Mouse (Mus musculus): Measurements from ENCODE around the gene Chd3. TPM values are rescaled to one million over a fixed set of nuclear protein-coding genes. Genes with fewer than 3 reads are reported as not detected.

Chd3 gene
- polyA plus RNA-seq, 1 experiment = 14.5 TPM

DNA sequence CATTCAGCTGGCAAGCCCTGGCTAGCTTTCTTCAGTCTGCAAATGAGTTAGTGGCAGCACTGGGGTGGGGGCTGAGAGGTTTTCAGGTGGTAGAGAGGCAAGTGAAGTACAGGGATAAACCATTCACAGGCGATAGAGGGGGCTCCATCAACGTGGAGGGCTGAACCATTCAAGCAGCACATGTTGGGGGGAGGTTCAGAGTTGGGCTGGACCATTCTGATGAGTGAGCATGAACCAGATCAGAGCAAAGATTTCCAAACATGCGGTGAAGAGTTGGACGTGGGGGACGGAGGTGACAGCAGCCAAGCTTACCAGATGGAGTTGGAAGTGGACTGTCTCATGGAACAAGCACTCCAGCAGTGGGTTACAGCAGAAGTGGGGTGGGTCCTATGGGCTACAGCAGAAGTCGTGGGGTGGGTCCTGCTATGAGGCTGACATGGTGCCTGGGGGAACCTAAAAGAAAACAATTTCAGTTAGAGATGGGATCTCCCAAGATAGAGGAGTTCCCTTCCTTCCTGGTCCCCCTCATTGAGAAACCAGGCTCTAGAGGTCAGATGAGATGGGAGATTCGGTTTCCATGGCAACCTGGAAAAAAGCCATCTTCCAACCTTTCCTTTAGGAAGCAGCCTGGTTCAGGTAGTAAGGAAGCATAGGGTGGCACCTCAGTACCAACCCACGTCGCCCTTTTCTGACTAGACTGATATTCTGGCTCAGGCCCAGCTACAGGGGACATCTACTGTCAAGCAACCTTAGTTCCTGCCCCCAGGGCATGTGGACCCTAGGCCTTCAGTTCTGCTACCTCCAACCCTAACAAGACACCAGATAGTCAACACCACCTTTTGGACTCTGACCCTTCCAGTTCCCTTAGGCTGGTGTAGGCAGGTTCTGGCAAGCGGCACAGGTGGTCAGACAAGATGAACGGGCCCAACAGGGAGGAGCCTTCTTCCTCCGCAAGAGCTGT is 44.3 kb upstream of the Chd3 start, which contains the start of gene Kdm6b:
TSS of gene Kdm6b (minus strand) at position 455 of the 961 bp plus-strand sequence.
- Histone ChIP-seq H3K27me3 (replicated peaks) (no peaks in the 10 kb centered on the region), H3K36me3 (replicated peaks; ENCODE audit: low read length) (peaks cover 24% of the 10 kb centered on the region), H3K4me1 (peaks cover 75% of the 10 kb centered on the region), H3K4me3 (replicated peaks) (peak within 1 kb of the TSS; percentile 95), H3K9me3 (no peaks in the 10 kb centered on the region)
- TF ChIP-seq FLI1 (IDR thresholded peaks at IDR 0.05; ENCODE audit: low read length) = no peak
- no peak for TF ChIP-seq GATA1 (IDR thresholded peaks at IDR 0.05; ENCODE audit: borderline replicate concordance, low read length)

DNA sequence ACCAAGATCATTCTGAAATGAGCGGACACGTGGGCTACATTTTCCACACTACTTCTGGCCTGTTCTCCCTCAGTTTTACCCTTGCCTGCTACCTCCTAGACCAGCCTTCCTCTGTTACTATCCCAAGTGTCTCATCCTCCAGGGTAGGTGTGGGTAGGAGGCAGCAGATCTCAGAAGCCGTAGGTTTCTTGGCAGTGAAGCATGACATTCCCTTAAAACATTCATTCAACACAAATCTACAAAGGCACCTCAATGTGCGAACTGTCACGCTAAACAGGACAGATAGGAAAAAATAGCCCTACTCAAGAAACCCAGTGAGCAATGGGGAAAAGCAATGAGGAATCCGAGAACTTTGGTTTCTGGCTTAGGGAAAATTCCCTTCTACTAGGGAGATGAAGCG is 43.3 kb upstream of the Chd3 start:
- H3K27me3 ChIP-seq (replicated peaks) = no peaks in the 10 kb centered on the region
- H3K4me1 ChIP-seq = peaks cover 75% of the 10 kb centered on the region
- H3K9me3 ChIP-seq = no peaks in the 10 kb centered on the region
- TF ChIP-seq GATA1 (IDR thresholded peaks at IDR 0.05; ENCODE audit: borderline replicate concordance, low read length) = no peak
- TF ChIP-seq FLI1 (IDR thresholded peaks at IDR 0.05; ENCODE audit: low read length) = no peak
- peak overlapping the region; percentile 71 for H3K4me3 ChIP-seq (replicated peaks)
- H3K36me3 ChIP-seq (replicated peaks; ENCODE audit: low read length) = peaks cover 33% of the 10 kb centered on the region

DNA sequence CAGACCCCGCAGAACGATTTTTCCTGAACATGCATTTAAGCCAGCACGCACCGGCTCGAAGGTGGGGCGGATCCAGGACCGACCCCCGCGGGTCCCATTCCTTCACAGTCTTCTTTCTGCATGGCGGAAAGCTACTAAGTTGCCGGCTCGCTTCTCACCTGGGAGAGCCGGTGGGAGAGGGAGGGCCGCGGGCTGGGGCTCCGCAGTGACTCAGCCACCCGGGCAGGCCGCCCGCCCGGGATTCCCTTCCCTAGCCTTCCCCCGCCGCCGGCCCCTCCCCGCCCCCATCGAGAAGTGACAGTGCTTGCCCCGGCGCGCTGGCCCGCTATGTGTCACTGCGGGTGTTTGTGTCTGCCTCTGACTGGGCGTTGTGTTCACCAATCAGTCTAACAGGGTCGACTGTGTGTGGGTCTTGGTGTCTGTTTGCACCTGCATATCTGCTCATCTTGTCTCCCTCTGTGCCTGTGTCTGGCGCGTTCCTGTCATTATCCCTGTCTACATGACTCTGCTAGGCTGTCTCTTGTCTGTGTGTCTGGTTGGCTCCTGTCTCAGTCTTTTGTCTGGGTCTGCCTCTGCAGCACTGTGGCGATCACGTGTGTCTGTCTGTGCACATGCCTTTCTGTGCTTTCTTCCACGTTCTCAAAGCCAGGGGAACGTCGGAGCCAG is 42.5 kb upstream of the Chd3 start:
- Histone ChIP-seq H3K4me3 (replicated peaks) (peak overlapping the region; percentile 99), H3K36me3 (replicated peaks; ENCODE audit: low read length) (peaks cover 41% of the 10 kb centered on the region), H3K9me3 (no peaks in the 10 kb centered on the region), H3K4me1 (peaks cover 72% of the 10 kb centered on the region), H3K27me3 (replicated peaks) (no peaks in the 10 kb centered on the region)
- TF ChIP-seq GATA1 (IDR thresholded peaks at IDR 0.05; ENCODE audit: borderline replicate concordance, low read length) = no peak
- no peak for TF ChIP-seq FLI1 (IDR thresholded peaks at IDR 0.05; ENCODE audit: low read length)

DNA sequence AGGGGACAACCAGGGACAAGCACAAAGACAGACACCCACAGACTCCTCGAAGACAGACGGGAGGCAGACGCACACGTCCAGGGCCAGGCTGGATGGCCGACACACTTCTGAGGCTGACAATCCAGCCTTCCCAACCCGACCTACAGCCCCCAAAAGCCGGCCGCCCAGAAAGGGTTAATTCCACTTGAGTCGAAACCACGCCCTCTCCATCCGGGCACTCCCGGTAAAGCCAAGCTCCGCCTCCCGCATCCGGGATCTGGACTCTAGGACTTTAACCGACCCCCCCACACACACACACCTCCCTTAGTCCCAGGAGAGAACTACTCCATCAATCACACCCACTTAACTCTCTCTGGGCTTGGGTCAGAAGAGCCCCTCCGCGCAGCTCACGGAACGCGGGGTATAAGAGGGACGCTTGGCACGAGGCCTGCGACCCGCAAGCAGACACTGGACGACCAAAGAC is 41.9 kb upstream of the Chd3 start:
- peaks cover 47% of the 10 kb centered on the region for H3K36me3 ChIP-seq (replicated peaks; ENCODE audit: low read length)
- no peaks in the 10 kb centered on the region for H3K9me3 ChIP-seq
- TF ChIP-seq FLI1 (IDR thresholded peaks at IDR 0.05; ENCODE audit: low read length) (no peak), GATA1 (IDR thresholded peaks at IDR 0.05; ENCODE audit: borderline replicate concordance, low read length) (no peak)
- H3K4me1 ChIP-seq = peaks cover 71% of the 10 kb centered on the region
- H3K27me3 ChIP-seq (replicated peaks) = no peaks in the 10 kb centered on the region
- H3K4me3 ChIP-seq (replicated peaks) = peak overlapping the region; percentile 99

DNA sequence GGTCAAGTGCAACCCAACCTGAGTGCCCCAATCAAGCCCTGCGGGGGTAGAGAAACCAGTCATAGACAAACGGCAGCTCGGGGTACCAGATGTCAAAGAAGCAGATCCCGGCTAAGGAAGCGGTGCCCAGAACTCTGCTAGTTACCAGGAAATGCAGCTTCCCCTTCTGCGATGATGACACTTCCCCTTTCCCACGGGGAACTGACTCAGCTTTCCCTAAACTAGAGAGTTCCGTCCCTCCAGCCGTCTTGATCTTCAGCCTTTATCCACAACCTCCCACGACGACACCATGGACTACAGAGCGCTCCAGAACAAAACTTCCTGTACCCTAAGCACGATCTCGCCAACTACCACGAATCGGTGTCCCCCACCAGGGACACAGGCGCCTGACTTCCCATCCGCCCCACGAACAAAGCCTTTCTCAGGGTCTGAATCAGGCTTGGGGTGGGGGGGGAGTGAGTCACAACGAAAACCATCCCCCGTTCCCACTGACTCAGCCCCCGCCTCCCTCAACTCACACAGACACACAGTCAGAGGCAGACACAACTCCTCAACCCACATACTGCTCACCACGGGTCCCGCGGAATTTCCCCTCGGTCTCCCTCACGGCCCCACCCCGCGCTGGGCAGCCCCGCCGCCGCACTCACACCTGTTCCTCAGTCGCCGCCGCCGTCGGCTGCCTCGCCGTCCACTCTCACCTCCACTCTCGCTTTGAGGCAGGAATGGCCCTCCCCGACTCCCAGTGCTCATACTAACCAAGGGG is 41.3 kb upstream of the Chd3 start:
- peaks cover 53% of the 10 kb centered on the region for H3K36me3 ChIP-seq (replicated peaks; ENCODE audit: low read length)
- H3K27me3 ChIP-seq (replicated peaks) = no peaks in the 10 kb centered on the region
- H3K4me1 ChIP-seq = peaks cover 67% of the 10 kb centered on the region
- H3K9me3 ChIP-seq = no peaks in the 10 kb centered on the region
- H3K4me3 ChIP-seq (replicated peaks) = peak overlapping the region; percentile 99
- no peak for TF ChIP-seq GATA1 (IDR thresholded peaks at IDR 0.05; ENCODE audit: borderline replicate concordance, low read length)
- TF ChIP-seq FLI1 (IDR thresholded peaks at IDR 0.05; ENCODE audit: low read length) = no peak

DNA sequence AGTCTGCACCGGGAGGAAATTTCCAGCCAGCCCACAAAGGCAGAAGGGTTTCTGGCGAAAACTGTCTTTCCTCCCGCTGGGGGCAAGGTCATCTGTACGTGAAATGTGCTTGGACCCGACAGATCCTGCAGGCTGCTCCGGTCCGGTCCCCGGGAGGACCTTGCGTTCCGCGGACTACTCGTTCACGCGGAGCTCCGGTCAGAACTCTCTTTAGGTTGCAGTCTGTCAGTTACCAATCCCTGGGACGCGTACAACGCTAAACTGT is 40.8 kb upstream of the Chd3 start:
- TF ChIP-seq FLI1 (IDR thresholded peaks at IDR 0.05; ENCODE audit: low read length) = no peak
- no peak for TF ChIP-seq GATA1 (IDR thresholded peaks at IDR 0.05; ENCODE audit: borderline replicate concordance, low read length)
- Histone ChIP-seq H3K4me3 (replicated peaks) (peak overlapping the region; percentile 99), H3K27me3 (replicated peaks) (no peaks in the 10 kb centered on the region), H3K4me1 (peaks cover 62% of the 10 kb centered on the region), H3K9me3 (no peaks in the 10 kb centered on the region), H3K36me3 (replicated peaks; ENCODE audit: low read length) (peaks cover 58% of the 10 kb centered on the region)

DNA sequence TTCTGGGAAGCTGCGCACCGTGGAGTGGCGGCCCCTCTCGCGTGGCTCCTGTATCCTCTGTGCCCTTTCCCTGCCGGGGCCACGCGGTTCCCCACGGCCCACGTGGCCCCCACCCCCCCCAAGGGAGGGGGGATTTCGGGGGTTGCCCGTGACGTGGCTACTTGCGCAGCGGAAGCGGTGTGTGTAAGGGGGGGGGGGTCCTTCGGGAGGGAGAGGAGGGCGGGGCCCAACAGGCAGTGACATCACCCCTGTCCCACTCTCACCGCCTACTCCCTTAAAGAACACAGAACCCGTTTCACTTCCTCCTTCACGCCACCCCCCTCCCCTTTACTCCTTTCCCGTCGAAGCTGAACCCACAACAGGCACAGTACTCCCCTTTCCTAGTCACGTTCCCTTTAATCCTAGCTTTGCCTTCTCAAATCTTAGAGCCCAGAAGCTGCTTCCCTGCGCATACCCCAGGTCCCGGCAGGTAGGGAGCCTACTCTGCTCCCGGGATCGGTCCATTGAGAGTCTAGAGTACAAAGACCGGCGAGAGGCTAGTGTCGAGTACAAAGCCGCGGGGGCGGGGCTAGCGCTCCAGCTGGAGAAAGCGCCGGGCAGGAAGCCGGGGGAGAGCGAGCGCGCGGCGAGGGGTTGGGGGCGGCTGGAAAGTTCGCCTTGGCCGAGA is 40.3 kb upstream of the Chd3 start:
- no peaks in the 10 kb centered on the region for H3K9me3 ChIP-seq
- peaks cover 63% of the 10 kb centered on the region for H3K36me3 ChIP-seq (replicated peaks; ENCODE audit: low read length)
- H3K4me3 ChIP-seq (replicated peaks) = peak overlapping the region; percentile 99
- no peak for TF ChIP-seq GATA1 (IDR thresholded peaks at IDR 0.05; ENCODE audit: borderline replicate concordance, low read length)
- TF ChIP-seq FLI1 (IDR thresholded peaks at IDR 0.05; ENCODE audit: low read length) = no peak
- peaks cover 57% of the 10 kb centered on the region for H3K4me1 ChIP-seq
- no peaks in the 10 kb centered on the region for H3K27me3 ChIP-seq (replicated peaks)

DNA sequence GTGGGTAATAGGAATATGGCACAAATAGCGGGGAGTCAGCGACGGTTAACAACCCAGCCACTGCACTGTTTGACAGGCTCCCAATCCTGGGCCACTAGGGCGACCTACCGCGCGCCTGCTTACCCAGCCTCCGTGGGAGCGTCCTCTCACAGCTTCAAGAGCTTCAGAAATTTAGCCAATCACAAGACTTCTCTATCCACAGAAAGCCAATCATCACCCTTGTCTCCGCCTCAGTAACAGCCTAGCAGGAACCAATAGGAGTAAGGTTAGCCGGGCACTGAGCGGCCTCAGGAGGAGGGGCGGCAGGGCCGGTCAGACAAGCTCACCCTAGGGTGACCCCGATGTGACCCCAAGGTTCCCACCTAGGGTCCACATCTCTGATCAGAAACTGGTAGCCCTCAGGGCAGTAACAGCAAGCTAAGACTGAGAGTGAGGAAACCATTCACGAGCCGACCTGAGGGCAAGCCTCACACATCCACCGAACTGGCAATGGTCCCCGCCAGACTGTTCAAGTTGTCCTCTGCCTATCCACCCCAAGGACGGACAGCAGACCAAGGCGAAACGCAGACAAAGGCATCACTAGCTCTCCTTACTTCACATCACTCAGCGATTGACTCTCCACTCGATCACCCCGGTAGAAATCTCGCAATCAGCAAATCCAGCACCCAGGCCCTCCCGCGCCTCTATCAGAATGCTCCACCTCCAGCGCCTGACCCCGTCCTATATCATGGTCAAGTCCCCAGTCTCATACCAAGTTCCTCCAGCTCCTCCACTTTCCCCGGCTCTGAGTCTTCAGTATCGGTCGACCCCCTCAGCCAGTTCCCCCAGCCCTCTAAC is 39.6 kb upstream of the Chd3 start:
- peak overlapping the region; percentile 99 for H3K4me3 ChIP-seq (replicated peaks)
- TF ChIP-seq FLI1 (IDR thresholded peaks at IDR 0.05; ENCODE audit: low read length) = no peak
- TF ChIP-seq GATA1 (IDR thresholded peaks at IDR 0.05; ENCODE audit: borderline replicate concordance, low read length) = no peak
- no peaks in the 10 kb centered on the region for H3K27me3 ChIP-seq (replicated peaks)
- no peaks in the 10 kb centered on the region for H3K9me3 ChIP-seq
- H3K4me1 ChIP-seq = peaks cover 50% of the 10 kb centered on the region
- peaks cover 63% of the 10 kb centered on the region for H3K36me3 ChIP-seq (replicated peaks; ENCODE audit: low read length)

DNA sequence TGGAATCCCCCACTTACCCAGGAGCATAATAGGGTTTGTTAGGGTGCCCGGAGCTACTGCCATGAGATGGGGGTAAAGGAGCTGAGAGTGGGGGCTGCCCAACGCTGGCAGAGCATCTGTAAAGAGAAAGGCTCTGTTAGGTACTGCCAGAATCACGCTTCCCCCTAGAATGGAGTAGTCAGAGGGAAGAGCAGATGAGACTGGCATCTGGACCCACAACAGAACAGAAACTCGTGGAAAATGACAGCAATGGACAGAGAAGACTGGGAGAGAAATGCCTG is 38.5 kb upstream of the Chd3 start:
- TF ChIP-seq FLI1 (IDR thresholded peaks at IDR 0.05; ENCODE audit: low read length) (no peak), GATA1 (IDR thresholded peaks at IDR 0.05; ENCODE audit: borderline replicate concordance, low read length) (no peak)
- H3K36me3 ChIP-seq (replicated peaks; ENCODE audit: low read length) = peaks cover 63% of the 10 kb centered on the region
- peak overlapping the region; percentile 99 for H3K4me3 ChIP-seq (replicated peaks)
- peaks cover 39% of the 10 kb centered on the region for H3K4me1 ChIP-seq
- H3K9me3 ChIP-seq = no peaks in the 10 kb centered on the region
- H3K27me3 ChIP-seq (replicated peaks) = no peaks in the 10 kb centered on the region
